Mouse (Mus musculus) layer of hippocampus, postnatal 36 days (tissue): Measurements from ENCODE around the gene Rpl35. TPM values are rescaled to one million over a fixed set of nuclear protein-coding genes. Genes with fewer than 3 reads are reported as not detected.

Experiments used
- total RNA-seq, 2 experiments: library from RNA; stranded (reverse); gene quantifications; 2 replicates each; pipeline ENCODE4 v1.2.3; 2021

Rpl35 gene
- total RNA-seq, 2 experiments from 2014 or later: 261 to 262 TPM

Other genes with a start within 250 kb of the Rpl35 start
- 1 to 10 TPM; 5.3 to 8.0 TPM for gene Nr6a1, start 77.9 kb downstream of the Rpl35 start, total RNA-seq
- gene Olfml2a, start 73.6 kb downstream of the Rpl35 start, total RNA-seq: 1 to 10 TPM in 1 of 2 experiments, under 1 TPM in 1; 0.92 to 1.8 TPM
- under 1 TPM; 0.51 to 0.65 TPM for gene Wdr38, start 8.1 kb downstream of the Rpl35 start, total RNA-seq
- 100 to 1,000 TPM in 1 of 2 experiments, 10 to 100 TPM in 1; 92.9 to 106 TPM for gene Arpc5l, start 276 bp downstream of the Rpl35 start, total RNA-seq
- gene Golga1, start 59.9 kb upstream of the Rpl35 start, total RNA-seq: 10 to 100 TPM; 33.2 to 39.0 TPM
- 10 to 100 TPM; 59.2 to 64.4 TPM for gene Scai, start 185.1 kb upstream of the Rpl35 start, total RNA-seq
- gene Ppp6c, start 220.8 kb upstream of the Rpl35 start, total RNA-seq: 10 to 100 TPM; 65.9 to 66.6 TPM